Comparison of ENCODE assay signal across 8 mouse cellular contexts in the genomic region with DNA sequence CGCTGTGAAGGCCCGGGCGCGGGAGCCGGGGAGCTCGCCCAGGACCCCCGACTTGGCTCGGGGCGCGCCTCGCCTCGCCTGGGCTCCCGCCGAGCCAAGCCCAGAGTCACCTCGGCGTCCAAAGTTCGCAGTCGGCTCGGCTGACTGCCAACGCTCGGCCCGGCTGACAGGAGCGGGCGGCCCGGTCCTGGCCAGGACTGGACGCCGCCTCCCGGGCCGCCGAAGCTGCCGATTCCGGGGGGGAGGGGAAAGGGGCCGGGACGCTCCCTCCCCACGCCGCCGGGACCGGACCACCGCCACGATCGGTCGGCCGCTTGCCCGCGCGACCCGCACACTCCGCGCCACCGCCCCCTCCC. TPM values are rescaled to one million over a fixed set of nuclear protein-coding genes. Genes with fewer than 3 reads are reported as not detected.
DNase-seq lines count a peak whose midpoint lies in the region; ATAC-seq and TF ChIP-seq lines count a peak whose summit lies in the region.

No protein-coding gene starts in this region.

- no peaks in the 10 kb centered on the region for H3K9me3 ChIP-seq in neural tube, embryonic 11.5 days (ENCODE audit: control insufficient read depth, low read length)
- no peaks in the 10 kb centered on the region for H3K9me3 ChIP-seq in forebrain, embryonic 10.5 days
- no peaks in the 10 kb centered on the region for H3K9me3 ChIP-seq in intestine, embryonic 14.5 days (ENCODE audit: control insufficient read depth, low read length)
- no peaks in the 10 kb centered on the region for H3K9me3 ChIP-seq in liver, embryonic 15.5 days (replicated peaks)

- H3K36me3 ChIP-seq in neural tube, embryonic 11.5 days (ENCODE audit: control insufficient read depth, insufficient read depth, low read length) = no peaks in the 10 kb centered on the region
- H3K36me3 ChIP-seq in forebrain, embryonic 10.5 days (replicated peaks) = peaks cover 16% of the 10 kb centered on the region
- H3K36me3 ChIP-seq in intestine, embryonic 14.5 days (ENCODE audit: control insufficient read depth, insufficient read depth, low read length) = no peaks in the 10 kb centered on the region; the same call in 1 of the 2 replicates
- no peaks in the 10 kb centered on the region; the same call in 1 of the 2 replicates for H3K36me3 ChIP-seq in liver, embryonic 15.5 days (replicated peaks)
- H3K36me3 ChIP-seq in small intestine, adult 2 months (ENCODE audit: control insufficient read depth, insufficient read depth, low read length) = no peaks in the 10 kb centered on the region

- no peaks in the 10 kb centered on the region for H3K27me3 ChIP-seq in neural tube, embryonic 11.5 days (ENCODE audit: control insufficient read depth, insufficient read depth, low read length)
- H3K27me3 ChIP-seq in forebrain, embryonic 10.5 days (ENCODE audit: poor library complexity, severe bottlenecking) = no peaks in the 10 kb centered on the region
- no peaks in the 10 kb centered on the region for H3K27me3 ChIP-seq in intestine, embryonic 14.5 days (replicated peaks; ENCODE audit: control insufficient read depth, insufficient read depth, low read length)
- no peaks in the 10 kb centered on the region for H3K27me3 ChIP-seq in liver, embryonic 15.5 days
- no peaks in the 10 kb centered on the region for H3K27me3 ChIP-seq in small intestine, adult 2 months (ENCODE audit: control insufficient read depth, insufficient read depth, low read length)

- peaks cover 10% of the 10 kb centered on the region; the same call in 1 of the 2 replicates for H3K4me1 ChIP-seq in neural tube, embryonic 11.5 days (ENCODE audit: control insufficient read depth, insufficient read depth, low read length)
- peaks cover 28% of the 10 kb centered on the region for H3K4me1 ChIP-seq in forebrain, embryonic 10.5 days
- peaks cover 13% of the 10 kb centered on the region for H3K4me1 ChIP-seq in intestine, embryonic 14.5 days (replicated peaks; ENCODE audit: control insufficient read depth, insufficient read depth, low read length)
- peaks cover 49% of the 10 kb centered on the region for H3K4me1 ChIP-seq in liver, embryonic 15.5 days (replicated peaks)
- peaks cover 14% of the 10 kb centered on the region for H3K4me1 ChIP-seq in small intestine, adult 2 months (ENCODE audit: control insufficient read depth, insufficient read depth, insufficient read length, low read length)

- WGBS in neural tube, embryonic 11.5 days = under 1% methylated on average over 40 of the region's 50 CpGs
- WGBS in forebrain, embryonic 10.5 days = under 1% methylated on average over 50 of the region's 50 CpGs
- WGBS in intestine, embryonic 14.5 days = under 1% methylated on average over 46 of the region's 50 CpGs
- under 1% methylated on average over 48 of the region's 50 CpGs for WGBS in liver, embryonic 15.5 days (ENCODE audit: insufficient replicate concordance)
- under 1% methylated on average over 47 of the region's 50 CpGs for WGBS in small intestine, adult 2 months

- peak; percentile 35; the same call in 1 of the 2 replicates for ATAC-seq in neural tube, embryonic 11.5 days (ENCODE audit: insufficient read depth, low FRiP score, low TSS enrichment)
- peak; percentile 45 for ATAC-seq in intestine, embryonic 14.5 days (replicated peaks; ENCODE audit: low FRiP score, low TSS enrichment, low read depth)
- peak; percentile 69 for ATAC-seq in liver, embryonic 15.5 days (ENCODE audit: insufficient read depth)

- H3K4me2 ChIP-seq in neural tube, embryonic 11.5 days (ENCODE audit: low read depth) = peak overlapping the region; percentile 82
- H3K4me2 ChIP-seq in intestine, embryonic 14.5 days (ENCODE audit: low read length) = peak overlapping the region; percentile 78
- H3K4me2 ChIP-seq in liver, embryonic 15.5 days = peak overlapping the region; percentile 80

- TF ChIP-seq POLR2A in small intestine, adult 2 months (IDR thresholded peaks at IDR 0.05; ENCODE audit: low read depth, low read length) = no peak

- H3K4me3 ChIP-seq in neural tube, embryonic 11.5 days (ENCODE audit: low read depth, low read length) = peak overlapping the region; percentile 95
- H3K4me3 ChIP-seq in forebrain, embryonic 10.5 days = peak overlapping the region; percentile 80
- H3K4me3 ChIP-seq in intestine, embryonic 14.5 days (ENCODE audit: low read depth, low read length) = peak overlapping the region; percentile 87
- H3K4me3 ChIP-seq in liver, embryonic 15.5 days (replicated peaks) = peak overlapping the region; percentile 91
- peak overlapping the region; percentile 96 for H3K4me3 ChIP-seq in small intestine, adult 2 months (ENCODE audit: low read depth, low read length)

- peak overlapping the region; percentile 84 for H3K27ac ChIP-seq in neural tube, embryonic 11.5 days (ENCODE audit: low read depth, low read length)
- H3K27ac ChIP-seq in forebrain, embryonic 10.5 days = peak overlapping the region; percentile 95
- H3K27ac ChIP-seq in intestine, embryonic 14.5 days (ENCODE audit: low read depth) = peak overlapping the region; percentile 92
- peak overlapping the region; percentile 97 for H3K27ac ChIP-seq in liver, embryonic 15.5 days (replicated peaks)
- H3K27ac ChIP-seq in small intestine, adult 2 months (ENCODE audit: insufficient read depth, low read depth, low read length) = peak overlapping the region; percentile 95

- TF ChIP-seq CTCF in small intestine, adult 2 months (IDR thresholded peaks at IDR 0.05; ENCODE audit: extremely low read depth, insufficient read length, insufficient replicate concordance, low read depth, low read length) = no peak

- peak overlapping the region; percentile 90 for H3K9ac ChIP-seq in neural tube, embryonic 11.5 days (ENCODE audit: low read length)
- peak overlapping the region; percentile 71 for H3K9ac ChIP-seq in intestine, embryonic 14.5 days (ENCODE audit: low read length)
- peak overlapping the region; percentile 94 for H3K9ac ChIP-seq in liver, embryonic 15.5 days

- no peak for DNase-seq in neural tube, embryonic 11.5 days (ENCODE audit: low spot score)
- DNase-seq in neural tube, embryonic 10.5 days (ENCODE audit: extremely low spot score, low spot score) = no peak
- DNase-seq in forebrain, embryonic 10.5 days (ENCODE audit: extremely low spot score, low spot score) = no peak
- no peak for DNase-seq in intestine, embryonic 14.5 days (ENCODE audit: low spot score)
- DNase-seq in left cerebral cortex, adult 18-20 months (ENCODE audit: low spot score in 2 of 2) = no peak
- DNase-seq in cerebellum, postnatal 14 days = no peak

RNA-seq across cellular contexts. Expression of a gene that starts 0.3 kb away (rescaled TPM):
- polyA plus RNA-seq in neural tube, embryonic 11.5 days (2014; fragmentation: Nextera tagmentation; extraction: Ambion mirVana) = 85.0 and 88.5 TPM in 2 replicates
- 72.3 and 75.3 TPM in 2 replicates for polyA plus RNA-seq in forebrain, embryonic 10.5 days (2016; fragmentation: Nextera tagmentation; extraction: Ambion mirVana)
- polyA plus RNA-seq in intestine, embryonic 14.5 days (2014; fragmentation: Nextera tagmentation; extraction: Ambion mirVana) = 64.2 and 70.9 TPM in 2 replicates
- polyA plus RNA-seq in liver, embryonic 15.5 days (2015; fragmentation: Nextera tagmentation; extraction: Ambion mirVana) = 22.4 and 24.6 TPM in 2 replicates
- polyA plus RNA-seq in small intestine, adult 2 months (2012; rRNA removed) = 25.5 and 67.9 TPM in 2 replicates
- total RNA-seq in left cerebral cortex, adult 18-20 months (2021) = 10 to 100 TPM; 75.9 to 80.3 TPM
